Mouse (Mus musculus): ENCODE results near the gene Men1.
"Not testable (repeated sequence)": the region's sequence is repeated elsewhere in the genome, so short reads cannot be mapped to it uniquely, and the experiment has no call there.

Gene Men1

DNA sequence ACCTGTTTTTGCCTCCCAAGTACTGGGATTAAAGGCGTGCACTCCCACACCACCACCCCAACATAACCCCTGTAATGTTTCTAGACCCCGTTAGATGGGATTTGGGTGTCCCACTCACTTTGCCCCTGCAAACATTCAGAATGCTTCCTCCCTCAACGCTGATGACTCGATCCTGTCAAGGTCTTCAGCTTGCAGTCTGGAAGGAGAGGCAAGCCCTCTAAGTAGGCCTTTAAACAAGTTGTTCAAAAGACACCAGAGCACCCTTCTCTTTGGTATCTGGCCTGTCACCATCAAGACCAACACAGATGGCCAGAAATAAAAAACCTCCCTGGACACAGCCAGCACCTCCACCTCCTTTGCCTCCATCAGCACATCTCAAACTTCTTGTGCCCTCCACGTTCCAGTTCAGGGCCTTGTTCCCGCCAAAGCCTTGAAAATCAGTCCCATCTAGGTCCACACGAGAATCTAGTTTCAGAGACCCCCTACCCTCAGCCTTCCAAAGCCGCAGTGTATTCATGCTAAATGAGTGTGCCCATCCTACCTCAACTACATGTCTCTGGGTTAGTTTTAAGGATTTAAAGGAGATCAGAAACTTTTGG lies 29.2 kb upstream of the Men1 start:
- no peak for DNase-seq (ENCODE audit: low read depth)

DNA sequence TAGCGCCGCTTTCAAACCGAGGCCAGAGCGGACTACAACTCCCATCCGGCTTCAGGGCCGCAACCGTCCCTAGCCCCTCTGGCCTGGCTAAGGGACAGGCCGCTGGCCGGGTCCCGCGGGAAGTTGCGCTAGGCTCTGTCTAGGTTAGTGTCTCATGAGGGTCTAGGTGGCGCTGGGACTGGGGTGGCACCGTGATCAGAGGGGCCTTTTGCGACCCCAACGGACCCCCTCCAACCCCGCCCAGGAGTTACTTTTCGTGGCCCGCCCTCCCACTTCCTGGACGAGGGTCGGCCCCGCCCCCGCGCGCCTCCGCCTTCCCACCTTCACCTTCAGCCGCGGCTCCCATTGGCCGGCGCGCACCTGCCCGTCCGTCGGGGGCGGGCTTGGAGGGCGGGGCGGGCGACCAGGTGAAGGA lies 28.6 kb upstream of the Men1 start, which contains the start of gene Cdc42bpg:
Gene Cdc42bpg, plus strand, starts transcription at position 320 of the 415 bp plus-strand sequence.
- no peak for DNase-seq (ENCODE audit: low read depth)

GRCm38 (mm10) chr19:6306586-6306985 lies 28.2 kb upstream of the Men1 start:
- peak; percentile 60 for DNase-seq (ENCODE audit: low read depth)

- DNase-seq (ENCODE audit: low read depth): no peak
Measured at GRCm38 (mm10) chr19:6307733-6308531, 26.8 kb upstream of the Men1 start.

DNA sequence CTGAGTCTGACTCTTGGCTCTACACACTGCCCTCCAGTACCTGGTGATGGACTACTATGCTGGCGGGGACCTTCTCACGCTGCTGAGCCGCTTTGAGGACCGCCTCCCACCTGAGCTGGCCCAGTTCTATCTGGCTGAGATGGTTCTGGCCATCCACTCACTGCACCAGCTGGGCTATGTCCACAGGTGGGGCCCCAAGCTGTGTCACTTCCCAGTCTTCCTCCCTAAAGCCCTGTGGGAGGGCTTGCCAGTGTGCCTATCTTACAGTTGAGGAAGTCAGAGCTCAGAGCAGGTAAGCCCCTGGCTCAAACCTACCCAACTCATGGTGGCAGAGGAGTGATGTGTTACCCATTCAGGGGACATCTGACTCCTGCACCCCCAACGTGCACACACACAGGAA lies 24.6 kb upstream of the Men1 start:
- no peak for DNase-seq (ENCODE audit: low read depth)

GRCm38 (mm10) chr19:6311783-6312182 lies 23.0 kb upstream of the Men1 start:
- not testable (repeated sequence) for DNase-seq (ENCODE audit: low read depth)

DNA sequence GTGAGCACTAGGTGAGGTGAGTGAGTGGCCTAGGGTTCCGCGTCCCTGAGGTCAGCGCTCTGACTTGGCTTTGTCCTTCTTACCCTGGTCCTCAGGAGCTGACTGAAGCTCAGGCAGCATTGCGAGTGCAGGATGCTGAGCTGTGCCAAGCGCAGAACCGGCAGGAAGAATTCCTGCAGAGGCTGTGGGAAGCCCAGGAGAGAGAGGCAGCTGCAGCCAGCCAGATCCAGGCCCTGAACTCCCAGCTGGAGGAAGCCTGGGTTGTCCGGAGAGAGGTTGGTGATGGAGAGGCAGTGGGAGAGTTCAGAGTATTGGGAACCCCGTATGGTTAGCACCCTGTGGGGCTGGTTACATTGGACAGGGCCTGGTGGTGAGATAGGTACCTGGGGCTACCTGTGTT lies 21.0 kb upstream of the Men1 start:
- no peak for DNase-seq (ENCODE audit: low read depth)

- DNase-seq (ENCODE audit: low read depth): no peak
Measured at GRCm38 (mm10) chr19:6314513-6314912, 20.3 kb upstream of the Men1 start.

GRCm38 (mm10) chr19:6315573-6315972 lies 19.2 kb upstream of the Men1 start:
- DNase-seq (ENCODE audit: low read depth): no peak

GRCm38 (mm10) chr19:6318145-6318544 lies 16.6 kb upstream of the Men1 start:
- DNase-seq (ENCODE audit: low read depth): no peak

DNA sequence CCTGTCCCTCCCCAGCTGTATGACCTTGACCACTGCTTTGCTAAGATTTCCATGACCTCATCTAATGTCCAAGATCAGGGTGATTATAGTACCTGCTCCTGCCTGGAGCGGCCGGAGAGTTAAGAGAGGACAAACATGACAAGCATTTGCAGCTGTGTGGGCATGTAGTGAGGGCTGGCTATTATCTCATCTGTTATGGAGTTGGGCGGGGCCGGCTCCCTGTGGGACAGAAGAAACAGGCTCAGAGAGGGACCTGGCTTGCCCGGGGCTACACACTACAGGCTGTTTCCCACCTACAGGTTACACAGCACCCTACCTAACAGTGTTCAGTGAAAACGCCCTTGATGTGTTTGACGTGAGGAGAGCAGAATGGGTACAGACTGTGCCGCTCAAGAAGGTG lies 13.4 kb upstream of the Men1 start:
- DNase-seq (ENCODE audit: low read depth): no peak

DNA sequence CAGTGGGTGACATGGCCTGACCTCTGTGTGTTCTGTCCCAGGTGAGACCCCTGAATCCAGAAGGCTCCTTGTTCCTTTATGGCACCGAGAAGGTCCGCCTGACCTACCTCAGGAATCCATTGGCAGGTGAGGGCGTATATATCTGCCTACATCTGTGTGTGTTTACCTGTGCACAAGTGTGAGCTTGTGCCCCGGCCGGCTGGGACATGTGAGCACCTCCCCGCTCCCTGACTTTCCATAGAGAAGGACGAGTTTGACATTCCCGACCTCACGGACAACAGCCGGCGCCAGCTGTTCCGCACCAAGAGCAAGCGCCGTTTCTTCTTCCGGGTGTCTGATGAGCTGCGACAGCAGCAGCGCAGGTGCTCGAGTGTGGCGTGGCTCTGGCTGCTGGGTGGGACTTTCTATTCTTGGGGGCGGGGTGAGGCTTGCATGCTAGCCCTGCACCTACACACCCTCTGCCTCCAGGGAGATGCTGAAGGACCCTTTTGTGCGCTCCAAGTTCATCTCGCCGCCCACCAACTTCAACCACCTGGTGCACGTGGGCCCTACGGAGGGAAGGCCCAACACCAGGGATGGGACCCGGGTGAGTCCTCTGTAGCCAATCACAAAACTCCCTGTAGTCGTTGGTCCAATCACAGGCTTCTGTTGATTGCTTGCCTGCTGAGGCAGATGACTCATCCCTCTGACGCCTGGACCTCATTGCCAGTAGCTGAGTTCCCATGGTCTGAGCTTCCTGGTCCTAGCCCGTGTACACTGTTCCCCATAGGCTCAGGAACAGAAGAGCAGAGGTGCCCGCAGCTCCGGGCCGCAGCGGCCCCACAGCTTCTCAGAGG lies 12.8 kb upstream of the Men1 start:
- DNase-seq (ENCODE audit: low read depth): peak; percentile 86

GRCm38 (mm10) chr19:6324751-6325150 lies 10.0 kb upstream of the Men1 start:
- no peak for DNase-seq (ENCODE audit: low read depth)

- DNase-seq (ENCODE audit: low read depth): peak; percentile 80
Measured at GRCm38 (mm10) chr19:6331178-6331577, 3.6 kb upstream of the Men1 start.

DNA sequence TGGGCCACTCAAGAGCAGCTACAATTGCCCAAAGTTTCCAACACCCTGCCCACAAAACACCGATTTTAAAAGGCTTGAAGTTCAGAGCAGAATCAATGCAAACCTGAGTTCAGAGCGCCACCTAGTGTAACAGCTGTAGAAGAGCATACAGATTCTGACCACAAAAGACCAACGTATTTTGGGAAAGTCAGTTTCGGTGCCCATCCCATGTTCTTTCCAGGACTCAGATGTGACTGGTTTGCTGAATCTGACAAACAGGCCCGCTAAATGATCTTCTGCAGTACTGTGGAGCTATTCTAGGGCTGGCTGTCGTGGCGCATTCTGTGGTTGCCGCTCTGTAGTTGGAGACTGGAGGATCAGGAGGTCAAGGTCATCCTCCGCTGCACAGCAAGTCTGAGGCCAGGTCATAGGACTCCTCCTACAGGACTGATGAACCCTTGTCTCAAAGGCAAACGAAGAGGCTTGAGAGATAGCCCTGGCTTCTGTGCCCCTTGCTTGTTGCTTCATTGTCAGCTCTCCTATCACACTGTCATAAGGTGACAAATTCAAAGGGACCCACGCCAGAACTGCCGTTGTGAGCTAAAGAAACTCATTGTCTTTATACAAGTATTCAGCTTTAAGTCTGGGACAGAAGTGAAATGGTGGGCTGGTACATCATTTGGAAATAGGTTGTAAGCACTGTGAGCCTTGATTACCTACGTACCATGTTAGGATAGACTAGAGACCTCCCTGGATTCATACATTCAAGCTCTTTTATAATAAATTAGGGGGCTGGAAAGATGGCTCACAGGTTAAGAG lies 2.9 kb upstream of the Men1 start:
- peak; percentile 88 for DNase-seq (ENCODE audit: low read depth)

- peak; percentile 77 for DNase-seq (ENCODE audit: low read depth)
Measured at GRCm38 (mm10) chr19:6333761-6334595, 801 bp upstream of the Men1 start.

- peak; percentile 36 for DNase-seq (ENCODE audit: low read depth)
Measured at GRCm38 (mm10) chr19:6335458-6335827, 664 bp downstream of the Men1 start.

DNA sequence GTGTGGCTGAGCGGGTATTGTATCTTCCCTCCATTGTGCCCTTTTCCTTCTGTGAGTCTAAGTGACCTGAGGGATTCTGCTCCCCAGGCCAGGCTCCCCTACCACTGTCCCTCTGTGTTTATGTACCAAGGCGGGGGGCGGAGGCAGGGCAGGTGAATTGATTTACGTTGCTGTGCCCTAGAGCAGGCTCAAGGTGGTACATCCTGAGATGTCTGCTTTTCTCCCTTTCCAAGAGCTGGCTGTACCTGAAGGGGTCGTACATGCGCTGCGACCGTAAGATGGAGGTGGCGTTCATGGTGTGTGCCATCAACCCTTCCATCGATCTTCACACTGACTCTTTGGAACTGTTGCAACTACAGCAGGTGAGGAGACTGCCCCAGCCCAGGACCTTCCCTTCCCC lies 2.1 kb downstream of the Men1 start:
- no peak for DNase-seq (ENCODE audit: low read depth)

GRCm38 (mm10) chr19:6338171-6338570 lies 3.4 kb downstream of the Men1 start:
- no peak for DNase-seq (ENCODE audit: low read depth)

GRCm38 (mm10) chr19:6338716-6339115 lies 3.9 kb downstream of the Men1 start:
- no peak for DNase-seq (ENCODE audit: low read depth)

DNA sequence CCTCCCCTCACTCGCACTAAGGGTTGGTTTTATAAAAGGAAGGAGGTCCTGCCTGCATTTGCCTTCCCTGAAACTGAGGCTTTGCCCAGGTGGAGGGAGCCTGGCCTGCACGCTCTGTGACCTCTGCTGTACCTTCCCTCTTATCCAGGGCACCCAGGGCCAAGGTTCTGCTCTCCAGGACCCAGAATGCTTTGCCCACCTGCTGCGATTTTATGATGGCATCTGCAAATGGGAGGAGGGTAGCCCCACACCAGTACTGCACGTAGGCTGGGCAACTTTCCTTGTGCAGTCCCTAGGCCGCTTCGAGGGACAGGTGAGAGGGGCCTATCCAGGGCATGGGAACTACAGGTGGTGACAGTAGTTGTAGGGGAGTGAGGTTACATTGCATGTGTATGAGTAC lies 4.4 kb downstream of the Men1 start:
- DNase-seq (ENCODE audit: low read depth): no peak
